Mouse (Mus musculus): ENCODE measurements at regions not wholly inside any gene's neighbourhood (a gene's known extent, or its start where the extent isn't known, plus 50 kb on each side); places are given as distances from the start of the nearest gene placed in this dataset.

DNA sequence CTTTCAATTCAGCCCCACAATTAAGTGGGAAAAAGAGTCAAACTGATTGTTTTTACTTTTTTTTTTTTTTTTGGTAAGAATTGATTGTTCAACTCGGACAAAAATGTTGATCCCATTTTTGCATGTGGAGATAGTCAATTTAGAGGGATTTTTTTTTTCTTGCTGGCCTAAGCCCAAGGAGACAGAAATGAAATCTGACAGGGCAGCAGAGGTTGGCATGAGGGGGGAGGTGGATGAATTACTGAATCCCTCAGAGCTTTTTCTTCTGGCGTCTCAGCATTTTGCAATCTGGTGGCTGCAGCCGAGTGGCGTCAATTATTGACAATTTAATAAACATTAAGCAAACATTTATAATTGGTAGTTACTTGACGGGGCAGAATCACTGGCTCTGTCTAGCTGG is 356.6 kb downstream of the Cd83 start:
- Histone ChIP-seq H3K9me3 (replicated peaks; ENCODE audit: control insufficient read depth, low read length) (peaks cover 7% of the 10 kb centered on the region), H3K4me3 (ENCODE audit: low read depth, low read length) (no peak overlapping the region), H3K4me1 (ENCODE audit: control insufficient read depth, insufficient read depth, low read length) (no peaks in the 10 kb centered on the region), H3K4me2 (no peak overlapping the region), H3K9ac (ENCODE audit: low read depth, low read length) (no peak overlapping the region), H3K27me3 (ENCODE audit: control insufficient read depth, insufficient read depth, low read length) (no peaks in the 10 kb centered on the region), H3K27ac (ENCODE audit: low read depth, low read length) (no peak overlapping the region), H3K36me3 (ENCODE audit: control insufficient read depth, insufficient read depth, low read length) (no peaks in the 10 kb centered on the region)
- 82% methylated on average over 5 of the region's 5 CpGs for WGBS (ENCODE audit: insufficient replicate concordance)
- ATAC-seq (replicated peaks; ENCODE audit: insufficient number of reproducible peaks, low FRiP score, low TSS enrichment) = no peak

DNA sequence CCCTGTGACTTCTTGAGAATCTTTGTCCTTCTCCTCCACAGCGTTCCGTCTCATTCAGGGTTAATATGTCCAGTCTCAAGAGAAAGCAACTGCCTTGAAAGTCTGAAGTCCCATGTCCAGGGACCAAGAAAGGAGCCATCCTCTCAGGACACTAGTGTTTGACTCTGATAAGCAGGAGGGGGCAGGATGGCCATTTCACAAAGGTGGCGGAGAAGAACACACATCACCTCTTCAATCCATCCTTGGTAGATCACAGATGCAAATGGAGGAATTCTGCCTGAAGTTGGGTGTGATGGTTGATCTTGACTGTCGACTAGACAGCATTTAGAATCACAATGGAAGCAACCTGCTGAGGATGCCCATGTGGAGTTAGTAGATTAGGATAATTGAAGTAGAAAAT is 360.9 kb downstream of the Cd83 start:
- 80% methylated on average over 4 of the region's 4 CpGs for WGBS (ENCODE audit: insufficient replicate concordance)
- Histone ChIP-seq H3K9me3 (replicated peaks; ENCODE audit: control insufficient read depth, low read length) (peaks cover 7% of the 10 kb centered on the region), H3K9ac (ENCODE audit: low read depth, low read length) (no peak overlapping the region), H3K4me2 (no peak overlapping the region), H3K4me3 (ENCODE audit: low read depth, low read length) (no peak overlapping the region), H3K27me3 (ENCODE audit: control insufficient read depth, insufficient read depth, low read length) (no peaks in the 10 kb centered on the region), H3K4me1 (ENCODE audit: control insufficient read depth, insufficient read depth, low read length) (no peaks in the 10 kb centered on the region), H3K36me3 (ENCODE audit: control insufficient read depth, insufficient read depth, low read length) (no peaks in the 10 kb centered on the region), H3K27ac (ENCODE audit: low read depth, low read length) (no peak overlapping the region)
- ATAC-seq (replicated peaks; ENCODE audit: insufficient number of reproducible peaks, low FRiP score, low TSS enrichment) = no peak

DNA sequence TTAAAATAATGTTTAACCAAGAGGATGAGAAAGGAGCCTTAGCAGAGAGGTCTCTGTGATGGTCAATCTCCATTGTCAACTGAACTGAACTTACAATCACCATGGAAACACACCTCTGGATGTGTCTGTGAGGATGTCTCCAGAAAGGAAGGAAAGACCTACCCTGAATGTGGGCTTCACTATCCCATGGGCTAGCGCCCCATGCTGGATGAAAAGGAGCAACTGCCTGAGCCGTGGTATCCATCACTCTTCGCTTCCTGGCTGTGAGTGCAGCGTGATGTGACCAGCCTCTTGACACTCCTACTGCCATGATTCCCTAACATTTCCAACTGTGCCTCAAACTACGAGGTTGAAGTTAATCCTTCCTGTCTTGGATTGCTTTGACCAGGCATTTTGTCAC is 363.3 kb downstream of the Cd83 start:
- Histone ChIP-seq H3K4me3 (ENCODE audit: low read depth, low read length) (no peak overlapping the region), H3K9ac (ENCODE audit: low read depth, low read length) (no peak overlapping the region), H3K36me3 (ENCODE audit: control insufficient read depth, insufficient read depth, low read length) (no peaks in the 10 kb centered on the region), H3K4me2 (no peak overlapping the region), H3K27me3 (ENCODE audit: control insufficient read depth, insufficient read depth, low read length) (no peaks in the 10 kb centered on the region), H3K9me3 (replicated peaks; ENCODE audit: control insufficient read depth, low read length) (peaks cover 7% of the 10 kb centered on the region), H3K4me1 (ENCODE audit: control insufficient read depth, insufficient read depth, low read length) (no peaks in the 10 kb centered on the region), H3K27ac (ENCODE audit: low read depth, low read length) (no peak overlapping the region)
- no peak for ATAC-seq (replicated peaks; ENCODE audit: insufficient number of reproducible peaks, low FRiP score, low TSS enrichment)
- WGBS (ENCODE audit: insufficient replicate concordance) = 61% methylated on average over 5 of the region's 5 CpGs

DNA sequence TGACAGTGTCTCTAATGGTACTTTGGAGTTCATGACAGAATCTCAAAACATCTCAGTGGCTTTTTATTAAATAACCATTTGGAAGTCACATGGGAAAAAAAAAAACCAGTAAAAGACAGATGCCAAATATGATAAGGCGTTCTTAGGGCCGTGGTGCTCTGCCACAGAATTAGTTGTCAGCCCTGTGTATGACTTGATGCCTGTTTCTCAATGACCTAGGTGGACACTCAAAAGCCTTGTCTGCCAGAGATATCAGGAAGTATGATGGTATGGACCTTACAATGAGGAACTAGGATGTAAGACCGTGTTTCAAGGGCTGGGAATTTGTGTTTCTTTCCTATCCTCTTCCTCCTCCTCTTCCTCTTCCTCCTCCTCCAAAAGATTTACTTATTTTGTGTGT is 364.9 kb downstream of the Cd83 start:
- no peaks in the 10 kb centered on the region for H3K36me3 ChIP-seq (ENCODE audit: control insufficient read depth, insufficient read depth, low read length)
- no peak for ATAC-seq (replicated peaks; ENCODE audit: insufficient number of reproducible peaks, low FRiP score, low TSS enrichment)
- H3K27me3 ChIP-seq (ENCODE audit: control insufficient read depth, insufficient read depth, low read length) = no peaks in the 10 kb centered on the region
- H3K4me1 ChIP-seq (ENCODE audit: control insufficient read depth, insufficient read depth, low read length) = no peaks in the 10 kb centered on the region
- 84% methylated on average over 3 of the region's 3 CpGs for WGBS (ENCODE audit: insufficient replicate concordance)
- H3K27ac ChIP-seq (ENCODE audit: low read depth, low read length) = no peak overlapping the region
- no peak overlapping the region for H3K4me3 ChIP-seq (ENCODE audit: low read depth, low read length)
- H3K9ac ChIP-seq (ENCODE audit: low read depth, low read length) = no peak overlapping the region
- peaks cover 6% of the 10 kb centered on the region for H3K9me3 ChIP-seq (replicated peaks; ENCODE audit: control insufficient read depth, low read length)
- H3K4me2 ChIP-seq = no peak overlapping the region

DNA sequence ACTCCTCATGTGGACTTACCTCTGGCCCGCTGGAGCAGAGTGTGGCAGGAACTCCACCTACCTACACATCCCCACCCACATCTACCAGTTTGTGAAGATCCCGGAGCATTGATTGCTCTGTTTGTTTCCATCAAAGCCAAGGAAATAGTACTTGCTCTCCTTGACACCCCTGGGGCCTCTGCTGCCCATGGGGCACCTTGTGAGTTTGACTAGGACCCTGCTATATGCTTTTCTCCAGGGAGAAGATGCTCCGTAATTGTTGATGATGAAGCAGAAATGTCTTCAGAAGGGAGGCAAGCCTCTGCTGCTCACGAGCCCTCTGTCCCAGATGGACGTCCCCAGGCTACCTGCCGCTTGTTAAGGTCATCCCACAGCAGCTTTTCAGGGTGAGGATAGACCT is 367.0 kb downstream of the Cd83 start:
- Histone ChIP-seq H3K4me1 (ENCODE audit: control insufficient read depth, insufficient read depth, low read length) (no peaks in the 10 kb centered on the region), H3K9me3 (replicated peaks; ENCODE audit: control insufficient read depth, low read length) (no peaks in the 10 kb centered on the region; the same call in 1 of the 2 replicates), H3K9ac (ENCODE audit: low read depth, low read length) (no peak overlapping the region), H3K36me3 (ENCODE audit: control insufficient read depth, insufficient read depth, low read length) (no peaks in the 10 kb centered on the region), H3K27me3 (ENCODE audit: control insufficient read depth, insufficient read depth, low read length) (no peaks in the 10 kb centered on the region), H3K27ac (ENCODE audit: low read depth, low read length) (no peak overlapping the region), H3K4me3 (ENCODE audit: low read depth, low read length) (no peak overlapping the region), H3K4me2 (no peak overlapping the region)
- WGBS (ENCODE audit: insufficient replicate concordance) = 84% methylated on average over 6 of the region's 6 CpGs
- no peak for ATAC-seq (replicated peaks; ENCODE audit: insufficient number of reproducible peaks, low FRiP score, low TSS enrichment)

DNA sequence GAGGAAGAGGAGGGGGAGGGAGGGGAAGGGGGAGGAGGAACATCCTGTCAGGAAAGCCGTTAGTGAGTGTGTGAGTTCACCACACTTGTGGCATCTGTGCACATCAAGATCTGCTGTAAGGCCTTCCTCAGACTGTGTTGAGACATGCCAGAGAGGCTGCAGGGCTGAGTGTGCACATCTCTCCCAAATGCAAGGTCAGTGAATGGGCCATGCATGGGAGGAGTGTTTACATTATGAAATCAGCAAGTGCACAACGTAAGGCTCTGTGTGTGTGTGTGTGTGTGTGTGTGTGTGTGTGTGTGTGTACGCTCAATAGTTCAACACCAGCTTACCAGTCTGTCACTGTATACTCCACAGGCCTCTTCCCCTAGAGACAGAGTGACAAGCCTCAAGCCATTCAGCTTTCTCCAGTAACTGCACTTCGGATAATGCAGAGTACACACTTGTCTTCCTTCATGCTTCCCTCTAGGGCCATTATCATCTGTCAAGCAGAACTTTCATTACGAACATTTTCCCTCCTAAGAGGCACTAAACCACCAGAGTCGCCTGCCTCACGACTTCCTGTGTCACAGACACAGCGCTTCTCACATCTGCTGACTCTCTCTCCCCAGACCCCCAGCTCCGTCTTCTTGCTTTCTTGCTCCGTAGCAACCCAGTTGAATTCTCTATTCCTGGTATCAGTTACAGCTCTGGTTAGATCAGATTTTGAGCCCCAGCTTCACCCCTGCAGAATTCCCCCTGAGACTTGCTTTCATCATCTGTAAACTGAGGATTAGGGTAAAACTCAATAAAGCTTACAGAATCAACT is 368.4 kb downstream of the Cd83 start:
- no peaks in the 10 kb centered on the region for H3K27me3 ChIP-seq (ENCODE audit: control insufficient read depth, insufficient read depth, low read length)
- H3K4me2 ChIP-seq = no peak overlapping the region
- no peak overlapping the region for H3K9ac ChIP-seq (ENCODE audit: low read depth, low read length)
- H3K4me3 ChIP-seq (ENCODE audit: low read depth, low read length) = no peak overlapping the region
- H3K27ac ChIP-seq (ENCODE audit: low read depth, low read length) = no peak overlapping the region
- no peaks in the 10 kb centered on the region for H3K36me3 ChIP-seq (ENCODE audit: control insufficient read depth, insufficient read depth, low read length)
- H3K9me3 ChIP-seq (replicated peaks; ENCODE audit: control insufficient read depth, low read length) = no peaks in the 10 kb centered on the region; the same call in 1 of the 2 replicates
- H3K4me1 ChIP-seq (ENCODE audit: control insufficient read depth, insufficient read depth, low read length) = no peaks in the 10 kb centered on the region
- WGBS (ENCODE audit: insufficient replicate concordance) = 49% methylated on average over 10 of the region's 10 CpGs
- ATAC-seq (replicated peaks; ENCODE audit: insufficient number of reproducible peaks, low FRiP score, low TSS enrichment) = no peak

DNA sequence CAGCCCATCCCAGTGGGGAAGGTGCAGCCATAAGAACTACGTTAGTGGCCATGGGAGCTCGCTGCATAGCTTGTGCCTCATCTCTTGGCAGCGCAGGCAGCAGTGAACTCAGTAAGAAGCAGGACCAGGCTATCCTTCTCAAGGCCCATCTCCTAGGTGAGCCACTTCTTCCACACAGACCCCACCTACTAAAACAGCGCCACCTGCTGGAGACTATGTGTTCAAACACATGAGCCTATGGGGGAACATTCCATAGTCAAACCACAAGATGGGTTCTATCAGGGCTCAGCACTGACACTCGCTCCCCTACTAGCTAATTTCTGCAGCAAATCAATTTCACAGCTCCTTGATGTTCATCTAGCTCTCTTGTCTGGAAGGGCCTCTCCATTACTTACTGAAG is 369.2 kb downstream of the Cd83 start:
- H3K27me3 ChIP-seq (ENCODE audit: control insufficient read depth, insufficient read depth, low read length) = no peaks in the 10 kb centered on the region
- no peak overlapping the region for H3K9ac ChIP-seq (ENCODE audit: low read depth, low read length)
- H3K4me1 ChIP-seq (ENCODE audit: control insufficient read depth, insufficient read depth, low read length) = no peaks in the 10 kb centered on the region
- H3K9me3 ChIP-seq (replicated peaks; ENCODE audit: control insufficient read depth, low read length) = no peaks in the 10 kb centered on the region; the same call in 1 of the 2 replicates
- ATAC-seq (replicated peaks; ENCODE audit: insufficient number of reproducible peaks, low FRiP score, low TSS enrichment) = no peak
- H3K27ac ChIP-seq (ENCODE audit: low read depth, low read length) = no peak overlapping the region
- WGBS (ENCODE audit: insufficient replicate concordance) = 86% methylated on average over 5 of the region's 5 CpGs
- no peak overlapping the region for H3K4me3 ChIP-seq (ENCODE audit: low read depth, low read length)
- H3K4me2 ChIP-seq = no peak overlapping the region
- no peaks in the 10 kb centered on the region for H3K36me3 ChIP-seq (ENCODE audit: control insufficient read depth, insufficient read depth, low read length)

DNA sequence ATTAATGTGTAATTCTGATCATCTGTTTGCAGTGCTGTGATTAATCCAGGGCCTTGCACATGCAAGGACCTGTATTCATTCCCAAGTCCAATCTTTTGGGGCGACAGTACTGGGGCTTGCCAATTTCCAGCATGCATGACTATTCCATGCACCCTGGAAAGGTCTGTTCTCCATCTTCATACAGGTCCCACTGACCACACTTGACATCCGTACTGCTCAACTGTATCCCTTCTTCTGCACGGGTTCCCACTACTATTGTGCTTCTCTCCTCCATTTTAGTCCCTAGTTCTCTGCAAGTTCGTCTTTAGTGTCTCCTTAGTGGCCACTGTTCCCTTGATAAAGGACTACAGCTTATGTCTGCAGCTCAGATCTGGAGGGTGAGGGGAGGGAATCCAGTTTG is 371.4 kb downstream of the Cd83 start:
- no peak overlapping the region for H3K4me2 ChIP-seq
- H3K27me3 ChIP-seq (ENCODE audit: control insufficient read depth, insufficient read depth, low read length) = no peaks in the 10 kb centered on the region
- no peaks in the 10 kb centered on the region for H3K4me1 ChIP-seq (ENCODE audit: control insufficient read depth, insufficient read depth, low read length)
- H3K4me3 ChIP-seq (ENCODE audit: low read depth, low read length) = no peak overlapping the region
- ATAC-seq (replicated peaks; ENCODE audit: insufficient number of reproducible peaks, low FRiP score, low TSS enrichment) = no peak
- no peaks in the 10 kb centered on the region; the same call in 1 of the 2 replicates for H3K9me3 ChIP-seq (replicated peaks; ENCODE audit: control insufficient read depth, low read length)
- 77% methylated on average over 4 of the region's 4 CpGs for WGBS (ENCODE audit: insufficient replicate concordance)
- no peak overlapping the region for H3K9ac ChIP-seq (ENCODE audit: low read depth, low read length)
- no peak overlapping the region for H3K27ac ChIP-seq (ENCODE audit: low read depth, low read length)
- no peaks in the 10 kb centered on the region for H3K36me3 ChIP-seq (ENCODE audit: control insufficient read depth, insufficient read depth, low read length)

DNA sequence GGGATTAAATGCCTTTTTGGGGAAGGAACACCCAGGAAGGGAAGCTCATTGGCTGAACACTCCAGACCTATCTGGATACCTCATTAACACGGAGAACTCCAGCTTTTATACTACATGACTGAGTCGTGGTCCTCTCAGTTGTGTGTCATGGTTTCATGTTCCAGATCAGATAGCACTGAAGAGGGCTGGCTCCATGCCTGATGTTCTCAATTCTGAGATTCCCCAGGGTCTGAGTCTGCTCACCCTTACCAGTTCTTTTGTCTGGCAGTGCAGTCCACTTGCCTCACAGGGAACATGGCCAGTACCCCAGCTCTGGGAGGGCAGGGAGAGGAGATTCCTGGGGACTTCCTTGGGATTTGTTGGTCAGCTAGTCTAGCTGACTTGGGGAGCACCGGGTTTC is 372.0 kb downstream of the Cd83 start:
- H3K4me3 ChIP-seq (ENCODE audit: low read depth, low read length) = no peak overlapping the region
- no peak overlapping the region for H3K27ac ChIP-seq (ENCODE audit: low read depth, low read length)
- no peak for ATAC-seq (replicated peaks; ENCODE audit: insufficient number of reproducible peaks, low FRiP score, low TSS enrichment)
- H3K4me1 ChIP-seq (ENCODE audit: control insufficient read depth, insufficient read depth, low read length) = no peaks in the 10 kb centered on the region
- no peak overlapping the region for H3K4me2 ChIP-seq
- 67% methylated on average over 3 of the region's 3 CpGs for WGBS (ENCODE audit: insufficient replicate concordance)
- no peaks in the 10 kb centered on the region; the same call in 1 of the 2 replicates for H3K9me3 ChIP-seq (replicated peaks; ENCODE audit: control insufficient read depth, low read length)
- H3K9ac ChIP-seq (ENCODE audit: low read depth, low read length) = no peak overlapping the region
- H3K27me3 ChIP-seq (ENCODE audit: control insufficient read depth, insufficient read depth, low read length) = no peaks in the 10 kb centered on the region
- H3K36me3 ChIP-seq (ENCODE audit: control insufficient read depth, insufficient read depth, low read length) = no peaks in the 10 kb centered on the region
